Mouse (Mus musculus): Measurements from ENCODE around the gene Prkch.

DNA sequence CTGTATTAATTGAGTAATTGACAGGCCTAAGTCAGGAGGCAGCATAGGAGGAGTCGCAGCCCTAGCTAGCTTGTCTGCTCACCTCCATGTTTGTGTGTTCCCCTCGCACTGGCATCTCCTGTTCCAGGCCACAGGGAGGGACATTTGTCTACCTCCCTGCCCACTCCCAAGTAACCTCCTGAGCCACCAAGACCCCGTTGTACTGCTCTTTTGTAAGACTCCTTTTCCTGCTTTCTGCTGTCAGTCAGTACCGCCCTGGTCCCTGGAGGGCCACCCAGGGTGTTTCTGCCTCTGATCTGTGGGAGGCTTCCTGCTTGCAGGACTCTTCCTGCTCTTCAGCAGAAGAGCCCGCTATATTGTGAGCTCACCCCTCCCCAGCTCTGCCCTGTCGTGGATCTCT, 127.5 kb downstream of the Prkch start:
- no peak for TF ChIP-seq CTCF (IDR thresholded peaks at IDR 0.05; ENCODE audit: borderline replicate concordance, control insufficient read depth, extremely low read depth, insufficient read depth, low read length, poor library complexity)
- TF ChIP-seq POLR2A (IDR thresholded peaks at IDR 0.05; ENCODE audit: control insufficient read depth, extremely low read depth, insufficient read depth, low read length, poor library complexity) = no peak

Data from thymus, adult 2 months (tissue).